In genomic region chr9:34426589-34426988, GRCm38 (mm10) we compare ENCODE assay signal across 23 mouse cellular contexts. TPM values are rescaled to one million over a fixed set of nuclear protein-coding genes. Genes with fewer than 3 reads are reported as not detected.
DNase-seq lines count a peak whose midpoint lies in the region; ATAC-seq lines count a peak whose summit lies in the region.
"Had no signal": no experiment of that assay in that cellular context is flagged by ENCODE, and none has a peak within 500 bp of the region (broad histone marks: within the 10 kb centered on the region; RNA-seq: fewer than 3 reads in every experiment).

No protein-coding gene starts in this region.

- no peak overlapping the region for H3K4me3 ChIP-seq in forebrain, embryonic 14.5 days (ENCODE audit: low read depth, low read length)
- no peak overlapping the region for H3K4me3 ChIP-seq in forebrain, embryonic 11.5 days (ENCODE audit: low read depth, low read length)
- no peak overlapping the region for H3K4me3 ChIP-seq in lung, embryonic 16.5 days (ENCODE audit: low read length)
- H3K4me3 ChIP-seq: gastrocnemius, adult 2 months; hindbrain, embryonic 15.5 days; limb, embryonic 10.5 days; midbrain, embryonic 12.5 days had no signal

- no peak overlapping the region for H3K4me2 ChIP-seq in forebrain, embryonic 14.5 days (ENCODE audit: low read length)
- H3K4me2 ChIP-seq in forebrain, embryonic 11.5 days (ENCODE audit: low read depth, low read length, severe bottlenecking) = no peak overlapping the region
- no peak overlapping the region for H3K4me2 ChIP-seq in lung, embryonic 16.5 days (ENCODE audit: low read depth, low read length)
- H3K4me2 ChIP-seq: hindbrain, embryonic 15.5 days; midbrain, embryonic 12.5 days had no signal

- DNase-seq in forebrain, embryonic 14.5 days (ENCODE audit: low spot score) = peak; percentile 69
- no peak for DNase-seq in forebrain, embryonic 11.5 days (ENCODE audit: low spot score)
- no peak for DNase-seq in lung, postnatal 10 days
- peak; percentile 51 for DNase-seq in adipocyte (ENCODE audit: low spot score)
- DNase-seq in lung, postnatal 36 days = peak; percentile 46
- no peak for DNase-seq in cerebellum, postnatal 4 days (ENCODE audit: low spot score in 2 of 2)
- DNase-seq: adrenal gland, adult 2 months; cerebellum, adult 11-12 months; cerebellum, postnatal 14 days; embryo, embryonic 11 days; gastrocnemius, adult 2 months; kidney, adult 8-10 months; kidney, postnatal 14 days; liver; liver, postnatal 0 days; right cerebral cortex, postnatal 14 days; spleen, adult 18-20 months had no signal

- ATAC-seq in forebrain, embryonic 14.5 days = no peak
- no peak for ATAC-seq in forebrain, embryonic 11.5 days (replicated peaks; ENCODE audit: low FRiP score)
- 0 out of 2 replicates have a peak, but pooled peaks have one; percentile 15 for ATAC-seq in lung, embryonic 16.5 days (ENCODE audit: low read depth)
- ATAC-seq: CD4-positive, CD25-positive, alpha-beta regulatory T cell, adult 4 months; liver, postnatal 0 days; Patski had no signal

- no peak overlapping the region for H3K27ac ChIP-seq in forebrain, embryonic 14.5 days (ENCODE audit: low read depth, low read length)
- no peak overlapping the region for H3K27ac ChIP-seq in forebrain, embryonic 11.5 days (ENCODE audit: low read depth, low read length)
- no peak overlapping the region for H3K27ac ChIP-seq in lung, embryonic 16.5 days (ENCODE audit: low read length)
- H3K27ac ChIP-seq: gastrocnemius, adult 2 months; hindbrain, embryonic 15.5 days; limb, embryonic 10.5 days; midbrain, embryonic 12.5 days had no signal

- H3K27me3 ChIP-seq in forebrain, embryonic 14.5 days (replicated peaks; ENCODE audit: control insufficient read depth, insufficient read depth, low read length) = no peaks in the 10 kb centered on the region
- no peaks in the 10 kb centered on the region for H3K27me3 ChIP-seq in forebrain, embryonic 11.5 days (ENCODE audit: control insufficient read depth, insufficient read depth, low read length)
- H3K27me3 ChIP-seq in lung, embryonic 16.5 days (ENCODE audit: control insufficient read depth, insufficient read depth, low read depth, low read length) = no peaks in the 10 kb centered on the region
- H3K27me3 ChIP-seq: hindbrain, embryonic 15.5 days; midbrain, embryonic 12.5 days; Patski had no signal

- H3K36me3 ChIP-seq in forebrain, embryonic 14.5 days (ENCODE audit: control insufficient read depth, insufficient read depth, low read length) = no peaks in the 10 kb centered on the region
- H3K36me3 ChIP-seq in forebrain, embryonic 11.5 days (ENCODE audit: control insufficient read depth, insufficient read depth, low read length) = no peaks in the 10 kb centered on the region
- H3K36me3 ChIP-seq in lung, embryonic 16.5 days (ENCODE audit: control insufficient read depth, insufficient read depth, low read length) = no peaks in the 10 kb centered on the region
- H3K36me3 ChIP-seq: hindbrain, embryonic 15.5 days; limb, embryonic 10.5 days; midbrain, embryonic 12.5 days had no signal

- H3K4me1 ChIP-seq in forebrain, embryonic 14.5 days (ENCODE audit: control insufficient read depth, insufficient read depth, low read length) = 0 out of 2 replicates have a peak, but pooled peaks cover 5% of the 10 kb centered on the region
- no peaks in the 10 kb centered on the region for H3K4me1 ChIP-seq in forebrain, embryonic 11.5 days (replicated peaks; ENCODE audit: control insufficient read depth, insufficient read depth, low read length)
- peaks cover 11% of the 10 kb centered on the region for H3K4me1 ChIP-seq in lung, embryonic 16.5 days (replicated peaks; ENCODE audit: control insufficient read depth, insufficient read depth, low read length)
- H3K4me1 ChIP-seq: midbrain, embryonic 12.5 days had no signal

- WGBS in forebrain, embryonic 14.5 days = 53% methylated on average over 4 of the region's 4 CpGs
- WGBS in forebrain, embryonic 11.5 days = 82% methylated on average over 4 of the region's 4 CpGs
- WGBS in lung, embryonic 16.5 days = 32% methylated on average over 4 of the region's 4 CpGs

- H3K9ac ChIP-seq in forebrain, embryonic 14.5 days (ENCODE audit: low read length) = no peak overlapping the region
- H3K9ac ChIP-seq in forebrain, embryonic 11.5 days (ENCODE audit: low read length) = no peak overlapping the region
- no peak overlapping the region for H3K9ac ChIP-seq in lung, embryonic 16.5 days (ENCODE audit: low read length)
- H3K9ac ChIP-seq: hindbrain, embryonic 15.5 days; liver, postnatal 0 days; midbrain, embryonic 12.5 days had no signal

- no peaks in the 10 kb centered on the region for H3K9me3 ChIP-seq in forebrain, embryonic 14.5 days (replicated peaks; ENCODE audit: control insufficient read depth, low read length)
- H3K9me3 ChIP-seq in forebrain, embryonic 11.5 days (ENCODE audit: control insufficient read depth, low read length) = no peaks in the 10 kb centered on the region
- H3K9me3 ChIP-seq in lung, embryonic 16.5 days (ENCODE audit: control insufficient read depth, low read length) = no peaks in the 10 kb centered on the region
- H3K9me3 ChIP-seq: hindbrain, embryonic 15.5 days; limb, embryonic 10.5 days; midbrain, embryonic 12.5 days had no signal

RNA-seq across cellular contexts. Expression of gene Kirrel3, which starts 59.1 kb away (rescaled TPM):
- polyA plus RNA-seq in forebrain, embryonic 14.5 days (2014; fragmentation: Nextera tagmentation; extraction: Ambion mirVana) = 31.0 and 43.8 TPM in 2 replicates
- polyA plus RNA-seq in forebrain, embryonic 11.5 days (2014; fragmentation: Nextera tagmentation; extraction: Ambion mirVana) = 5.3 TPM in 2 replicates
- polyA plus RNA-seq in lung, embryonic 16.5 days (2015; fragmentation: Nextera tagmentation; extraction: Ambion mirVana) = 1.2 and 1.5 TPM in 2 replicates

Comparison
In these comparisons a context has a peak if more than half of its experiments do, and no peak if none do; other contexts are left out.
1. DNase-seq: peak in forebrain, embryonic 14.5 days (single experiment), adipocyte (single experiment) and lung, postnatal 36 days (single experiment); none in forebrain, embryonic 11.5 days (single experiment), lung, postnatal 10 days (single experiment) and cerebellum, postnatal 4 days (0 of 2).